Mouse (Mus musculus) small intestine, adult 2 months (tissue): ENCODE measurements at regions not wholly inside any gene's neighbourhood (a gene's known extent, or its start where the extent isn't known, plus 50 kb on each side); places are given as distances from the start of the nearest gene placed in this dataset.

Source experiments
- H3K27ac ChIP-seq: fragments of 200-500 bp; 2 replicates; pipeline ENCODE4 v1.5.1; 2012; ENCODE audit warnings: low read depth, low read length, control low read depth, inconsistent platforms; ENCODE audit not compliant: insufficient read depth
- H3K27me3 ChIP-seq: fragments of 200-500 bp; 2 replicates; pipeline ENCODE4 v1.6.1; 2012; ENCODE audit warnings: mild to moderate bottlenecking, moderate library complexity, low read length, inconsistent platforms; ENCODE audit not compliant: control insufficient read depth, insufficient read depth
- H3K36me3 ChIP-seq: fragments of 200-500 bp; 2 replicates; pipeline ENCODE4 v1.6.1; 2012; ENCODE audit warnings: mild to moderate bottlenecking, low read length, control low read depth, inconsistent platforms; ENCODE audit not compliant: control insufficient read depth, insufficient read depth
- H3K4me1 ChIP-seq: fragments of 200-500 bp; 2 replicates; pipeline ENCODE4 v1.6.1; 2012; ENCODE audit warnings: low read length, inconsistent platforms, mixed read lengths; ENCODE audit not compliant: control insufficient read depth, insufficient read depth, insufficient read length
- H3K4me3 ChIP-seq: fragments of 200-500 bp; 2 replicates; pipeline ENCODE4 v1.5.1; 2012; ENCODE audit warnings: low read depth, mild to moderate bottlenecking, control low read depth, inconsistent platforms, low read length, moderate library complexity
- CTCF ChIP-seq: fragments of 200-500 bp; IDR thresholded peaks from 2 replicates; pipeline ENCODE4 v1.5.1; 2012; ENCODE audit warnings: low read depth, mild to moderate bottlenecking, control low read depth, inconsistent platforms, low read length, moderate library complexity, mixed read lengths; ENCODE audit not compliant: insufficient replicate concordance, insufficient read length; ENCODE audit errors: extremely low read depth
- POLR2A ChIP-seq: fragments of 200-500 bp; IDR thresholded peaks from 2 replicates; pipeline ENCODE4 v1.6.1; 2012; ENCODE audit warnings: low read depth, mild to moderate bottlenecking, control low read depth, inconsistent platforms, low read length, moderate library complexity
- WGBS: fragments of 180-500 bp; shearing (Covaris S2); methylation state at CpG from one replicate; pipeline ENCODE4 v1.1.7; 2018; 5-methylcytosine and 5-hydroxymethylcytosine counted together

- WGBS: 30% methylated on average over 11 of the region's 11 CpGs
- Histone ChIP-seq H3K36me3 (no peaks in the 10 kb centered on the region), H3K27me3 (no peaks in the 10 kb centered on the region), H3K27ac (no peak overlapping the region), H3K4me1 (peaks cover 6% of the 10 kb centered on the region; the same call in 1 of the 2 replicates), H3K4me3 (no peak overlapping the region)
- no peak for TF ChIP-seq POLR2A
Observed at GRCm38 (mm10) chr4:81999654-82000314, 557.2 kb upstream of the Mpdz start.

GRCm38 (mm10) chr4:81999093-81999492, 556.5 kb upstream of the Mpdz start:
- no peak overlapping the region for H3K27ac ChIP-seq
- no peak for TF ChIP-seq POLR2A
- TF ChIP-seq CTCF: no peak
- H3K27me3 ChIP-seq: no peaks in the 10 kb centered on the region
- 79% methylated on average over 3 of the region's 3 CpGs for WGBS
- H3K36me3 ChIP-seq: no peaks in the 10 kb centered on the region
- H3K4me3 ChIP-seq: no peak overlapping the region
- peaks cover 7% of the 10 kb centered on the region; the same call in 1 of the 2 replicates for H3K4me1 ChIP-seq

DNA sequence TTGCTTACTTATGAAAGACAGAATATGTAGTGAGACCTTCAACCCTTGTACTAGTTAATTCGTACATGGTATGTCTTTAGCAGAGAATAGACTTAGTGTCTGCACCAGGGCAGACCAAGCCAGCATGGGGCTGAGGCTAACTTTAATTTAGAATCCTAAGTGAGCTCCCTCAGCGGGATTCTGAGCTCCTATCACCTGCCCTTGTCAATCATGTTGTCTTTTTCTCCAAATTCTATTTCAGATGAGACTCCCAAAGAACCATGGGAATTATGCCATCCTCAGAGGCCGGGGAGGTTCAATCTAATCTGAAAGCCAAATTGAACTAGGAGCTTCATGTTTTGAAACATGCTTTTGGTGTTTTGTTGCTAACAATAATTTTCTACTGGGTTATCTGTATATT, 553.8 kb upstream of the Mpdz start:
- H3K4me1 ChIP-seq: peaks cover 9% of the 10 kb centered on the region; the same call in 1 of the 2 replicates
- H3K27ac ChIP-seq: no peak overlapping the region
- no peaks in the 10 kb centered on the region for H3K27me3 ChIP-seq
- no peaks in the 10 kb centered on the region for H3K36me3 ChIP-seq
- TF ChIP-seq CTCF: no peak
- TF ChIP-seq POLR2A: no peak
- 78% methylated on average over 3 of the region's 3 CpGs for WGBS
- no peak overlapping the region for H3K4me3 ChIP-seq

- TF ChIP-seq CTCF: no peak
- TF ChIP-seq POLR2A: no peak
- no peaks in the 10 kb centered on the region for H3K36me3 ChIP-seq
- H3K4me1 ChIP-seq: peaks cover 9% of the 10 kb centered on the region; the same call in 1 of the 2 replicates
- peak overlapping the region; percentile 54; the same call in 1 of the 2 replicates for H3K27ac ChIP-seq
- 30% methylated on average over 3 of the region's 3 CpGs for WGBS
- no peak overlapping the region for H3K4me3 ChIP-seq
- no peaks in the 10 kb centered on the region for H3K27me3 ChIP-seq
Observed at GRCm38 (mm10) chr4:81995243-81995642, 552.6 kb upstream of the Mpdz start.

DNA sequence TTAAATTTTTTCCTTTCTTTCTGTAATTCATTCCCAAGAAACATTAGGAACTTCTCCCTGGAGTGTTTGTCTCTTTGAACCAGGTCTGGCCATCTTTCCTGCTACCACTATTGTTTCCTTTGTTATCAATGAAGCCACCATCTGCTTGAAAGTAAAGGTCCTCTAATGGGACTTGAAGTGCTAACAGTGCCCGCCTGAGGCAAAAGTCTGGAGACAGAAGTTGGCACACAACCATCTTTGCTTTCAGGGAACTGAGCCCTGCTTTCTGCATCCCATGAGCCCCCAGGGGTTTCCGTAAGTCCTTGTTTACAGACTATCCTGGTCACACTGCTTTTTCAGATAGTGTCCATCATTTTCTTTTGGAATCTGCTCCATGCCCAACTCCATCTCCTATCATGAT, 546.2 kb upstream of the Mpdz start:
- Histone ChIP-seq H3K36me3 (no peaks in the 10 kb centered on the region), H3K4me3 (no peak overlapping the region), H3K27ac (no peak overlapping the region), H3K4me1 (peaks cover 2% of the 10 kb centered on the region; the same call in 1 of the 2 replicates), H3K27me3 (no peaks in the 10 kb centered on the region)
- TF ChIP-seq CTCF (no peak), POLR2A (no peak)
- 90% methylated on average over 2 of the region's 2 CpGs for WGBS

DNA sequence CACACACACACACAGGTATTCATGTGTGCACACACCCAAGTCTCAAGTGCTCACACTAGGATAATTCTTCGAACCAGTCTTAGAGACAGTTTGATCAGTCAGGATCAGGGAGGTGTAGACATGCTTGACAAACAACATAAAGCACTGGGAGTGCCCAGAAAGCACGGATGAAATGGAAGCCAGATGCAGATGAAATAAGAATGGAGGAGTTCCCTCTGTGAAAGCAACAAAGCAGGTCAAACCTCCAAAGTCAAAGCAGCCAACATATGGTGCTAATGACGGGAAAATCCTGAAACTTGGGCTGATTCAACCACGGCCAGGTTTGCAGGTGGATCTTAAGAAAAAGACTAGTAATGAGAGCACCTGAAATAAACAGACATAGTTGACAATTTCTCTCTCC, 544.0 kb upstream of the Mpdz start:
- Histone ChIP-seq H3K27me3 (no peaks in the 10 kb centered on the region), H3K27ac (no peak overlapping the region), H3K4me3 (no peak overlapping the region), H3K36me3 (no peaks in the 10 kb centered on the region), H3K4me1 (no peaks in the 10 kb centered on the region)
- 69% methylated on average over 4 of the region's 4 CpGs for WGBS
- TF ChIP-seq CTCF: no peak
- TF ChIP-seq POLR2A: no peak

GRCm38 (mm10) chr4:81981811-81982210, 539.2 kb upstream of the Mpdz start:
- H3K4me3 ChIP-seq: no peak overlapping the region
- no peaks in the 10 kb centered on the region for H3K36me3 ChIP-seq
- WGBS: 90% methylated on average over 1 of the region's 1 CpGs
- no peaks in the 10 kb centered on the region for H3K27me3 ChIP-seq
- H3K27ac ChIP-seq: no peak overlapping the region
- H3K4me1 ChIP-seq: no peaks in the 10 kb centered on the region
- no peak for TF ChIP-seq CTCF
- TF ChIP-seq POLR2A: no peak
